Mouse (Mus musculus) ES-E14 (cell line): ENCODE measurements around the gene Fam3b. TPM values are rescaled to one million over a fixed set of nuclear protein-coding genes. Genes with fewer than 3 reads are reported as not detected.

Experiments used
- DNase-seq: peaks from one replicate; pipeline ENCODE4 v3.0.0-alpha.2; 2013; ENCODE audit warnings: low read depth, low spot score
- H3K27ac ChIP-seq: 2 replicates; pipeline ENCODE4 v1.5.1; 2012; ENCODE audit warnings: low read depth, mild to moderate bottlenecking, low read length, moderate library complexity, mixed read lengths; ENCODE audit not compliant: poor library complexity, insufficient read depth, severe bottlenecking
- H3K36me3 ChIP-seq: 2 replicates; pipeline ENCODE4 v1.6.1; 2012; ENCODE audit warnings: mild to moderate bottlenecking, low read length, moderate library complexity, mixed read lengths; ENCODE audit not compliant: control insufficient read depth, poor library complexity, insufficient read depth, severe bottlenecking
- H3K4me1 ChIP-seq, 2 experiments: fragments of 150-350 bp in 1 of 2; sonication (generic) in 1 of 2; 2 replicates each; pipeline ENCODE4 v1.6.1; 2012; ENCODE audit warnings: low read length in 2 of 2, mild to moderate bottlenecking in 1 of 2, mixed read lengths in 1 of 2; ENCODE audit not compliant: control insufficient read depth in 2 of 2, insufficient read depth in 2 of 2, poor library complexity in 1 of 2
- H3K4me3 ChIP-seq, 2 experiments: fragments of 150-350 bp in 1 of 2; sonication (generic) in 1 of 2; 2 replicates each; pipeline ENCODE4 v1.5.1; 2012; ENCODE audit warnings: low read length in 2 of 2, low read depth in 1 of 2, mild to moderate bottlenecking in 1 of 2, mixed read lengths in 1 of 2; ENCODE audit not compliant: insufficient read depth in 1 of 2, poor library complexity in 1 of 2, severe bottlenecking in 1 of 2
- H3K9ac ChIP-seq: 2 replicates; pipeline ENCODE4 v1.6.1; 2012; ENCODE audit warnings: low read depth, mild to moderate bottlenecking, low read length, mixed read lengths; ENCODE audit not compliant: poor library complexity, insufficient read depth, severe bottlenecking
- H3K9me3 ChIP-seq: fragments of 150-350 bp; sonication (generic); 2 replicates; pipeline ENCODE4 v1.6.1; 2012; ENCODE audit warnings: low read depth, mild to moderate bottlenecking, low read length; ENCODE audit not compliant: control insufficient read depth, insufficient read depth
- CHD2 ChIP-seq: IDR thresholded peaks from 2 replicates; pipeline ENCODE4 v1.6.1; 2014; ENCODE audit warnings: mild to moderate bottlenecking, low read depth, low read length, inconsistent platforms
- HCFC1 ChIP-seq: IDR thresholded peaks from 2 replicates; pipeline ENCODE4 v1.6.1; 2012; ENCODE audit warnings: low read length, inconsistent platforms, borderline replicate concordance; ENCODE audit not compliant: insufficient read depth
- MAFK ChIP-seq: IDR thresholded peaks from 2 replicates; pipeline ENCODE4 v1.6.1; 2014; ENCODE audit warnings: mild to moderate bottlenecking, low read depth, low read length, inconsistent platforms; ENCODE audit not compliant: insufficient read depth
- ZC3H11A ChIP-seq: IDR thresholded peaks from 2 replicates; pipeline ENCODE4 v1.6.1; 2012; ENCODE audit warnings: low read depth, mild to moderate bottlenecking, inconsistent platforms, low read length, borderline replicate concordance
- ZNF384 ChIP-seq: IDR thresholded peaks from 2 replicates; pipeline ENCODE4 v1.6.1; 2012; ENCODE audit warnings: low read depth, low read length, inconsistent platforms
- in situ Hi-C, 2 experiments: fragments of 600-800 bp; cut with MboI; formaldehyde crosslinking; loops; one replicate each; pipeline ENCODE4 v1.15.1; 2025; ENCODE audit warnings: low sequenced_read_pairs in 2 of 2, inconsistent platforms in 1 of 2; ENCODE audit not compliant: unreplicated experiment in 2 of 2
- total RNA-seq: library from RNA; depleted of rRNA; stranded (reverse); fragments of 300-350 nt; gene quantifications from 2 replicates; pipeline ENCODE4 v1.2.3, GENCODE M21; 2012

Fam3b gene
- total RNA-seq, 1 experiment, result 2.5 TPM

DNA sequence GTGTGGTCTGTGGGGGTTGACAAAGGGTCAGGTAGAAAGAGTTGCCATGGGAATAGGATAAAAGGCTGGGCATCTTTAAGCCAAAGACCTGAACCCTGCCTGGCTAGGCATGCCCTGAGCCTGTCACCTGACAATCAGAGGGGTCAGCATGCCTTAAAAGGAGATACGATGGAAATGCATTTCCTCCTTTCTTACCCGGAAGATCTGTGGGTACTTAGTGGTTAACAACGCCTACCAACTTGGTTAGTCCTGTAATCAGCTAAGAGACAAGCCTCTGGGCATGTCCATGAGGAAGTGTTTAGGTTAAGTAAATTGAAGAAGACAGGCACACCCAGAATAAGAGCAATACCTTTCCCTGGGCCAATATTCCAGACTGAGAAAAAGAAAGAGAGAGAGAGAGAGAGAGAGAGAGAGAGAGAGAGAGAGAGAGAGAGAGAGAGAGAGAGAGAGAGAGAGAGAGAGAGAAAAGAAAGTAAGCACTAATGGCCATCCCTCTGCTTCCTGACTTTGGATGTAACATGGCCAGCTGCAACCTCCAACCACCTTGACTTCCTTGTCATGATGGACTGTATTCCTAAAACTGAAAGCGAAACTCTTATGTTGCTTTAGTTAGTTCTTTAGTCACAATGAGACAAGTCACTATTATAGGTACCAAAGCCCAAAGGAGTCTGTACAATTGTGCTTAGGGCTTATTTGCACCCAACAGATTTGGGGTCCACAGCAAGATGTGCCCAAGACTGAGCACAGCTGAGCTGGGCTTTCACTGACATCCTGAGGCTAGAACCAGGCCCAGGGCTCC lies 46.4 kb downstream of the Fam3b start:
- H3K36me3 ChIP-seq, result no peaks in the 10 kb centered on the region
- in situ Hi-C loops, result no loop called here
- no peak overlapping the region for H3K27ac ChIP-seq

DNA sequence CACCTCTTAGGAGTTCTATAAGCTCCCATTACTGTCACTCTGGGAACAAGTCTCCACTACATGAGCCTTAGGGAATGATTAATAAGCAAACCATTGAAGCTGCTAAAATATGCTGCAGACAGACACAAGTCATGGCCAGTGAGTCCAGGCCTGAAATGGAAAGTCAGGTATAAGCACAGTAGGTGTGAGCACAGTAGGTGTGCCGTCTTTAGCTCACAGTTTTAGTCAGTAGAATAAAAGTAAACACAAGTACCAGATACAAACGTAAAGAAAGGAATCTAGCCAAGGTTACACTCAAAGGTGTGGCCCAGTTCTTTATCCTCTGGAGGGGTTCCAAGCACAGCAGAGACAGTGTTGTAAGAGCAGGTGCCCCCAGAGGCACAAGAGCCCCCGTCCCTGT lies 47.1 kb downstream of the Fam3b start:
- no peaks in the 10 kb centered on the region for H3K36me3 ChIP-seq
- H3K27ac ChIP-seq, result no peak overlapping the region
- H3K4me3 ChIP-seq, result no peak overlapping the region
- in situ Hi-C loops, result no loop called here
- H3K9me3 ChIP-seq, result no peaks in the 10 kb centered on the region
- TF ChIP-seq ZC3H11A (no peak), CHD2 (no peak), ZNF384 (no peak), MAFK (no peak), HCFC1 (no peak)
- DNase-seq, result no peak
- no peak overlapping the region for H3K9ac ChIP-seq
- no peaks in the 10 kb centered on the region for H3K4me1 ChIP-seq

More for the DNA sequence above, 46.4 kb downstream of the Fam3b start:
- DNase-seq, result no peak
- no peak overlapping the region for H3K4me3 ChIP-seq
- no peak overlapping the region for H3K9ac ChIP-seq
- TF ChIP-seq MAFK (no peak), HCFC1 (no peak), ZC3H11A (no peak), ZNF384 (no peak), CHD2 (no peak)
- H3K9me3 ChIP-seq, result no peaks in the 10 kb centered on the region
- no peaks in the 10 kb centered on the region for H3K4me1 ChIP-seq

DNA sequence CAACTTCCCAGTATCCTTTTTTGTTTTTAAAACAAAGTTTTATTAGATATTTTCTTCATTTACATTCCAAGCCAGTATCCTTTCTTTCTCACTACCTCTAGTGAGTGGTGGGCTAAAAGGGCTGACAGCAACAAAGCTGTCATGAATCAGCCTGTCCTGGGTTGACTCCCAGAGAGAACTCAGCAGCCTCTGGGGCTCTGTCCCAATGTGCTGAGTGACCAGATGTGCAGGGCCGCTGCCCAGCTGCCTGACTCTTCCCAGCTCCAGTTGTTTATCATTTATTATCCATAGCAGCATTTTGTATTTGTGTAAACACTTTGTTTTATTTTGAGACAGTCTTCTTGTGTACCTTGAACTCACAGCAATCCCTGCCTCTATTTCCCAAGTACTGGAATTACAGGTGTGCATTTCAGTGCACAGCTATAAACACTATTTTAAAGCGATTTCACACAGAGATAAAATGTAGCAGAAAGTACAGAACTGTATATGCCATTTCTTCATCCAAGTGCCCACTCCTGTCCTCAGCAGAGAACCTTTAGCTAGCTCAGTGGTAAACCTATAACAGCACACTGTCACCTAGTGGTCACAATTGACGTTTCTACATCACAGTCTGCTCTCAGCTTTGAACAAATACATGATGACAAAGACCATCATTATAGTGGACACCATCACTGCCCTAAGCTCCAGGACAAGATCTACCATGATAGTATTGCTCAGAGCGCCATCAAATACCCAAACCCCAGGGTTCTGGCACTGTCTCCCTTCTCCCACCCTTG lies 48.2 kb downstream of the Fam3b start:
- H3K4me1 ChIP-seq, result no peaks in the 10 kb centered on the region
- H3K9me3 ChIP-seq, result no peaks in the 10 kb centered on the region
- H3K27ac ChIP-seq, result no peak overlapping the region
- no peak for DNase-seq
- in situ Hi-C loops, result no loop called here
- H3K4me3 ChIP-seq, result no peak overlapping the region
- no peak overlapping the region for H3K9ac ChIP-seq
- H3K36me3 ChIP-seq, result no peaks in the 10 kb centered on the region
- TF ChIP-seq HCFC1 (no peak), CHD2 (no peak), ZC3H11A (no peak), ZNF384 (no peak), MAFK (no peak)

DNA sequence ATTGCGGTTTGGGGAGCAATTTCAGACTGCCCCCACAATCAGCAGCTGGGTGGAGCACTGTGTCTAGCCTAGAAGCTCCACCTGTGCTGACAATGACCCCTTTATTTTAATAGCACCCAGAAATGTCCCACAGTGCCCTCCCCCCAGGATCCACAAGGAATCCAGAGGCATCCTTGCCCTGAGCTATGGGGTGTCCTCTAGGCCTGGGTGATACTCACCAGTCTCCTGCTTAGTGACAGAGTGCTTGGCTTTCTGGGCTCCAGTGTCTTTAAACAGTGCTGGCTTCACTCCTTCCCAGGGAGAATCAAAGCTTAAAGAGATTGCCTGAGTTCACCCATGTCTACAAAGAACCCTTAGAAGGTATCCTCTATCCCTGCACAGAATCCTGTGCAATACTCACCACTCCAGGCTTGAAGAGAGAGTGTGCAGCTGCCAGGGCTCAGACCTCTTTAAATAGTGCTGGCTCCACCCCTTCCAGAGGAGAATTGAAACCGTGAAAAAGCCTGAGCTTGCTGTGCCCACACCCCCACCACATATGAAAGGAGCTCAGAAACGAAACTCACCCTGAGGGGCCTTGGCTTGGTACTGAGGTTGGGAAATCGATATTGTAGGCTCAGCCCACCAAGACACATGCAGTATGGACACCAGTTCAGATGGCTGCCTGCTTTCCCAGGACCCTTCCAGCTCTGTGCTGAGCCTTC lies 52.0 kb downstream of the Fam3b start, which contains the start of gene Mx1:
Gene Mx1 (minus strand): TSS at position 427 of the 701 bp plus-strand sequence.
- Histone ChIP-seq H3K9me3 (no peaks in the 10 kb centered on the region), H3K4me1 (no peaks in the 10 kb centered on the region), H3K4me3 (no peak within 1 kb of the TSS), H3K9ac (no peak within 1 kb of the TSS), H3K36me3 (no peaks in the 10 kb centered on the region), H3K27ac (no peak within 1 kb of the TSS)
- in situ Hi-C loops, result no loop called here
- TF ChIP-seq ZC3H11A (no peak), HCFC1 (no peak), ZNF384 (no peak), MAFK (no peak), CHD2 (no peak)
- DNase-seq, result no peak
